Mouse (Mus musculus) T-helper 17 cell (primary cell): ENCODE data around the gene Rapgef5.

Experiments used
- in situ Hi-C, 2 experiments: fragments of 300-600 bp; cut with MboI, MseI; formaldehyde crosslinking; loops; 1 replicate in 1 of 2; 2 replicates in 1 of 2; pipeline ENCODE4 v1.15.1; 2025; ENCODE audit warnings: high pct_unique_total_duplicates in 2 of 2

The Rapgef5 gene

GRCm38 (mm10) chr12:117605966-117606365, 89.7 kb downstream of the Rapgef5 start:
- in situ Hi-C loops, result no loop called here

DNA sequence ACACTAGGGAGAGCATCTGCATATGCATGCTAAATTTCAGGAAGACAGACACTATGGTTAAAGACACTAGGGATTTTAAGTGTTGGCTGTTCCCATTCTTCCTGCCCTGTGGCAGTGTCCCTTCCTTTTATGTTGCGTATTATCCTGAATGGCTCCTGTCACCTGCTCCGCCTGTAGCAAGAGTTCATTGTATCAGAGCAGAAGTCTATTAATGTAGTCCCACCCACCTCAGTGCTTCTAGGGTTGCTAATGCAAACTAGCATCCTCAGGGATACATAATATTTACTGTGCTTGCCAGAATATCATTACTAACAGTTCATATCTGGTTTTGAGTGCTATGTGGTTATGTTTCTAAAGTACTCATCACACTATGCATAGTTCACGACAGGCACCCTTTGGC, 96.4 kb downstream of the Rapgef5 start:
- in situ Hi-C loops, result no loop called here

GRCm38 (mm10) chr12:117619523-117620023, 103.3 kb downstream of the Rapgef5 start:
- in situ Hi-C loops, result no loop called here

- in situ Hi-C loops, result no loop called here
These were observed 106.7 kb downstream of the Rapgef5 start for GRCm38 (mm10) chr12:117622972-117623371.

DNA sequence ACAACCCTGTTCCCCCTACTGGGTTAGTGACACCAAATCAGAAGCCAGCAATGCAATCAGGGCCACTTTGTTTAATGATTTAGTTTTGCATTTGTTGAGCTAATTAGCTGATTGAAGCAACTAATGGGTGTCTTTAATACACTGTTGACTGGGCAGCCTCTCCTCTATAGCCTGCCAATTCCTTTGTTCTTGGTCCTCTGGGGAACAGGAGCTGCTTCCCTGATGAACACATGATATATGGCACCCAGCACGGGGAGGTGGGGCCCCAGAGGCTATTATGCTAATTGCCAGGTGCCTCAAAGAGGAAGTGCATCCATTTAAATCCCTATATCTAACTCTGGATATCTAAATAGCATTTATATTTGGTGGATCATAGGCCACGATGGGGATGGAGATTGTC, 111.0 kb downstream of the Rapgef5 start:
- in situ Hi-C loops, result no loop called here

- in situ Hi-C loops, result no loop called here
These were observed 112.2 kb downstream of the Rapgef5 start for GRCm38 (mm10) chr12:117628321-117629093.

- in situ Hi-C loops, result no loop called here
These were observed 115.9 kb downstream of the Rapgef5 start for GRCm38 (mm10) chr12:117632133-117632532.

GRCm38 (mm10) chr12:117636139-117636772, 120.0 kb downstream of the Rapgef5 start:
- in situ Hi-C loops, result no loop called here

DNA sequence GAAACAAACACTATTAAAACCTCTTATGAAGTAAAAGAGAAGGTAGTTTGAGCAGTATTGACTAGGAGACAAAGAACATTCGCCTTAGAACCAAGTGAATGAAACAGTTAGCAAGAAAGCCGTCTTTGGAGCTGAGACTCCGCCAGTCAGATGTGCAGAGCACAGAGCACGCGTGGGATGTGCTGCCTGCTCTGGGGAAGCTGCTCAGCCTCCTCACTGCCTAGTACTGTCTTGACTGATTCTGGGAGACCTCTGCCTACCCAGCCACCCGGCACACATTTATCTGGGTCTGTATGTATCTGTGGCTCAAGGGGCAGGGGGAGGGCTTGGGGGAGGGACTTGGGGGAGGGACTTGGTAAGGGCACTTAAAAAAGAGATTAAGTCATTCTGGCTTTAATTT, 120.7 kb downstream of the Rapgef5 start:
- in situ Hi-C loops, result no loop called here

DNA sequence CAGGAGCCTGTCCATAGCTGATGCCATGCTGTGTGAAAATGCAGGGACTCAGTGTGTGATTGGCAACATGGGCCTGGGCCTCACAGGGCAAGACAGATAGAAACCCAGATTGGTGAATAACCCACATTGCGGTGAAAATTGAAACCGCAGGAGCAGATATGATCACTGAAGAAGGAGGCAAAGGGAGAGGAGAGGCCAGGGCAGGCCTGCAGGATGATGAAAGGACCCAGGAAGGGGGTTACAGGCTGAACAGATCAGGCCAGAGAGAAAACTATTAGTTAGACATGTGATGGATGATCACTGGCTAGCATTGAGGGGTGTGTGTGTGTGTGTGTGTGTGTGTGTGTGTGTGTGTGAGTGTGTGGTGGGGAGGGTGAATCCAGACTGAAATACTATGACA, 122.6 kb downstream of the Rapgef5 start:
- in situ Hi-C loops, result no loop called here

DNA sequence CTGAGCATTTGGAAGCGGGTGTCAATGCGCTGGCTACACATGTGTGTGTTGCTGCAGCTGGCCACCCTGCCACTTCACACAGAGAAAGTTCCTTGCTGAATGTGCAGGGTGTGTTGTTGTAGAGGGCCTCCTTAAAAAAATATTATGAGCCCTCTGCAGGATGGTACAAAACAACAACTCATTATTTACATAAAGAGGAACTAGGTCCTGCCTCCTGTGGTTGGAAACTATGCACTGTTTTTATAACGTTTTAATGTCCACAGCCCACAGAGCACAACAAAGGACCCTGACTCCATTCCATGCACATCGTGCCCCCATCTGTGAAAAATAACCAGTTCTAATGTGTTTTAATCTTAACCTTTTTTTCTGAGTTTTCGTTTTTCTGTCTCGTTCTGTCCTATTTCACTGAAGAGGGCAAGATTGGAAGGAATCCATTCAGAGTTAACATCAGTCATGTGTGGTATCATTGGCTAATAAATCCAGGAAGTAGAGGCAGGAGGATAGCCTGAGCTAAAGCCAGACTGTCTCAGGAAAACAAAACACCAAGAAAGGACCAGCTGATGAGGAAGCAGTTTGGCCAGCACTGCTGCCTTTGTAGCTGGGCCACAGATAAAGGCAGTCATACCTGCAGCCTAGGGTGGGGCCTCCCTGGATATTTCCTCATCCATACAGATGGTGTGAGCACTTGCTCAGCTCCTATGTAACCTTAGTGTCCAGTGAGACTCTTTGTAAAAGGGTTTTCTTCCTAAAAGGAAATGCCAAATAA, 123.3 kb downstream of the Rapgef5 start:
- in situ Hi-C loops, result no loop called here

GRCm38 (mm10) chr12:117642512-117642911, 126.2 kb downstream of the Rapgef5 start:
- in situ Hi-C loops, result no loop called here

- in situ Hi-C loops, result no loop called here
These were observed 129.5 kb downstream of the Rapgef5 start for GRCm38 (mm10) chr12:117645771-117646170.

DNA sequence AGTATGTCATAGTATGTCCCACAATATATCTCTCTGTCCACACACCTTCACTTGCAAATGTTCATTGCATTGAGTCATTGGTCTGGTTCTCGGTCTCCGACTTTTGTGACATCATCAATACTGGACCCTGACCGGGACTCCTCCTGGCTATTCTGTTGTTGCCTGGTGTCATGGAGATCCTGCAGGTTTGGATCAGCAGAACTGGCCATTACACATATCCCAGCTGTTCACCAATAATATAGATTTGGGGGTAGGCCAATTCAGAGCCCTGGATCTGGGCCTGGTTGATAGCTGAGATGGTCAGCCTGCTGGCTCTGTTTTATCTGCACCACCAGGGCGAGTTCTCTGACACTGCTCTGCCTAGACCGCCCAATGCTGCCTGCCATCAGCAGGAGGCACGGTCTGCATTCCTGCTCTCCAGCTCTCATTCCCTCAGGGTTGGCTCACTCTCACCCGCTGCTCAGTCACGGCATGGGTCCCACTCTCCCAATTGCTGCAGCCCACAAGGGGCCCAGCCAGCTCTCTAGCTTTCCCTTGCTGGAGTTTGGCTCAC, 137.7 kb downstream of the Rapgef5 start:
- in situ Hi-C loops, result no loop called here

DNA sequence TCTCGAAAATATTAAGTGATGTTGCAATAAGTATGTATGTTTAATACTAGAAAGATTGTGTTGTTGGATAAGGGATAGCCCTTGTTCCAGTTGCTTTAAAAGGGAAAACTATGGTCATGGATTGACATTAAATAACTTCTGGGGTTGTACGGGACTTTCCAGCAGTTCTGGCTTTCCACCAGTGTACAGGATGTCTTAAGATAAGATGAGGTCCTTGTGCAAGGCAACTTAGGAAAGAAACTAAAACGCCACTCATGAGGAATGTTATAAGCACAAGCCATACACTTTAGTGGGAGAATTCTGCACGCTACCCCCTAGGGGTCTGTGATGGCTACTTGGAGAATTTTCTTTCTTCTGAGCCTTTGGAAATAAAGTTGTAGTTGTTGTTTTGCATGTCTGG, 140.7 kb downstream of the Rapgef5 start:
- in situ Hi-C loops, result no loop called here

DNA sequence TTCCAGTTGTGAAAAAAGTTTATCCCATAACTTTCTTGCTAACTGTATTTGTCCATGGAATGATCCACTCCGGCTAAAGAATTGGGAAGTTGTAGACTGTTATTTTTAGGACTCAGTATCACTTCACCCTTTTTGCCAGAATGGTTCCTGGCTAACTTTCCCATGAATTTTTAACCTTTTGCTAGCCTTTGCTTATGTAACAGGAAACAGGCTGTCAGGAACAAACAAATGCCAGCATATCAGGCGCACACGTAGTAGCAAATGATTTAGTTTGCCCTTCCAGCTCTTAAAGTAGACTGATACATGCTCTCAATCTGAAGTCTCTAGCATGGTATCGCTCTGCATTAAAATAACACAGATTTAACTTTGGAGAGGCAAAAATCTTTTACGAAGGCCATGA, 141.5 kb downstream of the Rapgef5 start:
- in situ Hi-C loops, result no loop called here

- in situ Hi-C loops, result no loop called here
These were observed 142.5 kb downstream of the Rapgef5 start for GRCm38 (mm10) chr12:117658821-117659220.

DNA sequence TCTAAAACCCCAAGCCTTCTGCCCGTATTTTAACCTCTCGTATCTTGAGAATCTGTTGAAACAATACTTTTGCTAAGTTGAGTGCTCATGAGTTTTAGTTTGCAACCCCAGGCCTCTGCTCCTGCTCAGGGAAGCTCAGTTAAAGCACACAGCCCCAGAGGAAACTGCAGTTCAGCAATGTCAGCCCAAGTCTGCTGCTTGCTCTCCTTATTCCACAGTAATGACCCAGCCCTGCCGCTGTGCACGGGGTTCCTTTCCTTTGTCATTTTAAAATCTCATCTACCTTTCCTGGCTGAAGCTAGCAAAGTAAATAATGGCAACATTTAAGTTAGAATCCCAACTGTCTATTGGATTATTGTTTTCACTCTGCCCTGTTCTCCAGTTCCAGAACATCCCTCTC, 144.1 kb downstream of the Rapgef5 start:
- in situ Hi-C loops, result no loop called here

GRCm38 (mm10) chr12:117661871-117662270, 145.6 kb downstream of the Rapgef5 start:
- in situ Hi-C loops, result no loop called here

GRCm38 (mm10) chr12:117663637-117664036, 147.4 kb downstream of the Rapgef5 start:
- in situ Hi-C loops, result no loop called here

DNA sequence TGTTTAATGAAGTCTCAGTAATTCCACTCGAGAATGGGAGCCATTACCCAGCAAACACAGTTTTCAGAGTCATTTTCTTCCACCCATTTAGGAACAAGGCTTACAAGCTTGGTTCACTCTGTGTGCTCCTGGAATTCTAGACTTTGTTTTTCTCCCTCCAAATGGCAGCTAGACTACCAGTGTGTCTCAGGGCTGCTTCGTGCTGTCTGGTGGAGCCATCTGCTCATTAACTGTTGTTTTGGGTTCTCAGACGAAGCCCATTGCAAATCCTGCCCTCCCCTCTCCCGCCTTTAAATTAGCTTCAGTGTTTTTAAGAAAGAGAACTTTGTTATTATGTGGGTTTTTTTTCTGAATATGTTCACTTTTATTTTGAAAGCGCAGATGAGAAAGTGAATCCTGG, 148.4 kb downstream of the Rapgef5 start:
- in situ Hi-C loops, result no loop called here

- in situ Hi-C loops, result no loop called here
These were observed 150.1 kb downstream of the Rapgef5 start for GRCm38 (mm10) chr12:117666391-117666790.
